Mouse (Mus musculus) C2C12 (cell line): ENCODE results near the gene Cdh6. TPM values are rescaled to one million over a fixed set of nuclear protein-coding genes. Genes with fewer than 3 reads are reported as not detected.

Source experiments
- H3K27me3 ChIP-seq: one replicate; pipeline ENCODE4 v1.6.1; 2011; ENCODE audit not compliant: control insufficient read depth, insufficient read depth, insufficient read length
- H3K36me3 ChIP-seq: one replicate; pipeline ENCODE4 v1.6.1; 2011; ENCODE audit not compliant: control insufficient read depth, insufficient read depth
- H3K4me3 ChIP-seq: one replicate; pipeline ENCODE4 v1.5.1; 2011; ENCODE audit warnings: mild to moderate bottlenecking, control low read depth; ENCODE audit not compliant: poor library complexity, insufficient read depth, severe bottlenecking
- H3K79me2 ChIP-seq: one replicate; pipeline ENCODE4 v1.6.1; 2011; ENCODE audit not compliant: control insufficient read depth, insufficient read depth
- H3K79me3 ChIP-seq: one replicate; pipeline ENCODE4 v1.6.1; 2011; ENCODE audit warnings: low read depth, control low read depth
- H3ac ChIP-seq: one replicate; pipeline ENCODE3; 2011; ENCODE audit warnings: low read depth; ENCODE audit not compliant: control insufficient read depth, insufficient read length
- CEBPB ChIP-seq: IDR thresholded peaks from one replicate; pipeline ENCODE4 v1.6.1; 2011; ENCODE audit warnings: low read depth, mild to moderate bottlenecking, control low read depth, moderate library complexity
- CTCF ChIP-seq: IDR thresholded peaks from one replicate; pipeline ENCODE4 v1.5.1; 2011; ENCODE audit not compliant: control insufficient read depth, insufficient read depth, insufficient read length
- FOSL1 ChIP-seq: IDR thresholded peaks from one replicate; pipeline ENCODE4 v1.8.0; 2011; ENCODE audit warnings: mild to moderate bottlenecking, low read length; ENCODE audit not compliant: poor library complexity, insufficient read depth, severe bottlenecking
- MAX ChIP-seq: IDR thresholded peaks from one replicate; pipeline ENCODE4 v1.6.1; 2011; ENCODE audit warnings: mild to moderate bottlenecking, control low read depth
- MYOD1 ChIP-seq: IDR thresholded peaks from one replicate; pipeline ENCODE4 v1.6.1; 2011; ENCODE audit warnings: low read depth; ENCODE audit not compliant: control insufficient read depth, insufficient read length
- MYOG ChIP-seq: IDR thresholded peaks from one replicate; pipeline ENCODE4 v1.6.1; 2011; ENCODE audit not compliant: control insufficient read depth, insufficient read length; ENCODE audit errors: extremely low read depth
- USF1 ChIP-seq: IDR thresholded peaks from one replicate; pipeline ENCODE4 v1.6.1; 2011; ENCODE audit warnings: low read depth, mild to moderate bottlenecking, control low read depth, moderate library complexity
- polyA plus RNA-seq: library from polyadenylated mRNA; unstranded; fragments of >200 nt; fragmentation: generic; extraction: Trizol; gene quantifications from one replicate; pipeline ENCODE4 v1.2.1, GENCODE M21; 2012; ENCODE audit warnings: missing spikeins

Gene Cdh6
- polyA plus RNA-seq, 1 experiment, result under 0.01 TPM

DNA sequence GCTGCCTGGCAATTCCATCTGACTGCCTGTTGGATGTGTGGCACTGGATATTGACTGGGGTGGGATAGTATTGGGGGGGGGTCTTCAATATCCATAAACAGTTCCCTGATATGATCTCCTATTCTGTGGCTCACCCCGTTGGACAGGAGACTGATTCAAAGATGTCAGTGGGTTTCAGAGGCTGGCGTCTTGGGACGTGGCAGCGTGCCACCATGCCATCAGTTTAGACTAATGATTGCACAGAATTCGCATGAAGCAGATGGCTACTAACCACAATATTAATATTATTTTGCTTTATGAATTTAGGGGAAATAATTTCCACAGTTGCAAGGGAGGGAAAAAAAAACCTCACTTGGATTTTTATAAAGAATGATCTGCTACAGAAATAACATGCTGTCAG, 10.2 kb upstream of the Cdh6 start:
- TF ChIP-seq MYOD1 (no peak), MAX (no peak), FOSL1 (no peak), USF1 (no peak), CTCF (no peak), MYOG (no peak), CEBPB (no peak)
- no peak overlapping the region for H3ac ChIP-seq
- no peaks in the 10 kb centered on the region for H3K36me3 ChIP-seq
- no peaks in the 10 kb centered on the region for H3K27me3 ChIP-seq
- H3K4me3 ChIP-seq, result no peak overlapping the region
- H3K79me3 ChIP-seq, result no peaks in the 10 kb centered on the region
- H3K79me2 ChIP-seq, result no peaks in the 10 kb centered on the region

DNA sequence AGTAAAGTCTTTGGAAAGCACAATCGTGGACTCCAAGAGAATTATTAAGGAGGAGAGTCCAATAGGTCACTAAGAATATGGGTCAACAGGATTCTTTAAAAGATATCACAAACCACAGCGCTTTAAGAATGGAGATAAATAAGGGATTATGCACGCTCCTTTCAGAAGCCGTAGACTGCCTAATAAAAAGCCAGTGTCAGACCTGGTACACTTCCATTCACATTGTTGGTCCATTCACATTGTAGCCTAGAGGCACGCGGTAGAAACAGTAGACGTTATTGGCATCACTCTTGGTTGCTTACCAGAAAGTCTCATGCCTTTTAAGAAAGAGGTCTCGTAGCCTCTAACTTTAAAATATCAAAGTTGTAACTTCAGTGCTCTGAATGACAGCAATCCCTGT, 8.0 kb upstream of the Cdh6 start:
- Histone ChIP-seq H3K36me3 (no peaks in the 10 kb centered on the region), H3ac (no peak overlapping the region)
- TF ChIP-seq CTCF, result no peak
- no peak for TF ChIP-seq MYOG
- TF ChIP-seq FOSL1, result no peak
- no peak for TF ChIP-seq CEBPB
- no peak for TF ChIP-seq USF1
- TF ChIP-seq MYOD1, result no peak
- no peak for TF ChIP-seq MAX

DNA sequence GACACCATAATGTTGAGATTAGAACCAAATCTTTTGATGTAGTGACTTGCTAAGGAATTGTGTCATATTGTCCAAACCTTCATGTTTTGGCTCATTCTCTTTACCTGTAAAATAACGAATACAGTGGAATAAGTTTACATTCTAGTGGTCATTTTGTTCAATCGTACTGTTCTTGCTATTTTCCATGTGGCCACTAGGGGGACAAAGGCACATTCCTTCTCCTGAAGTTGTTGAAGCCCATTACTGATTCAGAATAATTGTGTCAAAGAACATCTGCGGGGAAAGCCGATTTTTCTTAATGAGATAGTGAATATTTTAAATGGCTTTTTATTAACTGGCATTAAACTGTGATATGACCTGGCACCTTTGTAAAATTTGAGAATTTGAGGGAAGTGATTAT, 7.5 kb upstream of the Cdh6 start:
- no peak overlapping the region for H3ac ChIP-seq
- H3K79me3 ChIP-seq, result no peaks in the 10 kb centered on the region
- no peaks in the 10 kb centered on the region for H3K27me3 ChIP-seq
- TF ChIP-seq MAX, result no peak
- no peak for TF ChIP-seq CEBPB
- no peak for TF ChIP-seq MYOG
- TF ChIP-seq CTCF, result no peak
- no peak for TF ChIP-seq USF1
- no peak for TF ChIP-seq MYOD1
- no peak for TF ChIP-seq FOSL1
- H3K36me3 ChIP-seq, result no peaks in the 10 kb centered on the region
- H3K79me2 ChIP-seq, result no peaks in the 10 kb centered on the region
- no peak overlapping the region for H3K4me3 ChIP-seq

More for the DNA sequence above, 8.0 kb upstream of the Cdh6 start:
- Histone ChIP-seq H3K4me3 (no peak overlapping the region), H3K27me3 (no peaks in the 10 kb centered on the region), H3K79me2 (no peaks in the 10 kb centered on the region), H3K79me3 (no peaks in the 10 kb centered on the region)

DNA sequence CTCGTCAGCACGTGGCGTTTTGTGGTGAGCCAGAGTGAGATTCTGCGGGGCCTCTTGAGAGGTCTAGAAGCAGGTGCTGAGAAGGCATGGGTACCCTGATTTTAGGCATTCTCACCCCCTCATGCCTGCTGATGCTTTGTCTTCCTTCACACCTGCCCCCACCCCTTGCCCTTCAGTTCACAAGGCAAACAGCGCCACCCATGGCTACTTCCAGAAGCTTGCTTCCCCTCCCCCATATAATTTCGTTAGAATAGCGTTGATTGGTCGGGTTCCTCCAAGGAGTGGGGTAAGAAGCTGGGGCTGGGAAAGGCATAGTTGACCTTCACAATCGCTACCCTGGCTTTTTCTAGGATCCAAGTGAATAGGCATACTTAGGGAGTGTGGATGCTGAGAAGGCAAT, 2.5 kb upstream of the Cdh6 start:
- Histone ChIP-seq H3K27me3 (peaks cover 20% of the 10 kb centered on the region), H3K79me2 (no peaks in the 10 kb centered on the region), H3K36me3 (no peaks in the 10 kb centered on the region), H3ac (no peak overlapping the region), H3K79me3 (no peaks in the 10 kb centered on the region), H3K4me3 (no peak overlapping the region)
- TF ChIP-seq MAX (no peak), MYOD1 (no peak), MYOG (no peak), CTCF (no peak), USF1 (no peak), CEBPB (no peak), FOSL1 (no peak)

DNA sequence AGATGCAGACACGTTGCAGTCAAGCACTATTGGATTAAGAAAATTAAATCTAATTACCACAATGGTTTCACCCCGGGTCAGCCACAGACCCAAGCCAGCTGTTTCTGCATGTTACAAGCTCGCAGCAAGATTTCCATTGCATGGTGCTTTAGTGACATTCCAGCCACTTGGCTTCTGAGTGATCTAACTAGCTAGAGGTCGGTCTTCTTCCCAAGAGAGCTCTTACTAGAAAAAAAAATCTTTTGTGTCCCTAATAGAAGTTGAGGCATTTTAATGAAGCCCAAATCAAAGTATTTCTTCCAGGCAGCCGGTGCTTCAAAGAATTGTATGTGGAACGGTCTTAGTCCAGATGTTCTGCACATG, 1.1 kb upstream of the Cdh6 start:
- TF ChIP-seq MAX (no peak), CEBPB (no peak), CTCF (no peak)
- Histone ChIP-seq H3K79me3 (no peaks in the 10 kb centered on the region), H3K4me3 (no peak overlapping the region), H3ac (no peak overlapping the region), H3K79me2 (no peaks in the 10 kb centered on the region), H3K27me3 (peaks cover 20% of the 10 kb centered on the region), H3K36me3 (no peaks in the 10 kb centered on the region)

DNA sequence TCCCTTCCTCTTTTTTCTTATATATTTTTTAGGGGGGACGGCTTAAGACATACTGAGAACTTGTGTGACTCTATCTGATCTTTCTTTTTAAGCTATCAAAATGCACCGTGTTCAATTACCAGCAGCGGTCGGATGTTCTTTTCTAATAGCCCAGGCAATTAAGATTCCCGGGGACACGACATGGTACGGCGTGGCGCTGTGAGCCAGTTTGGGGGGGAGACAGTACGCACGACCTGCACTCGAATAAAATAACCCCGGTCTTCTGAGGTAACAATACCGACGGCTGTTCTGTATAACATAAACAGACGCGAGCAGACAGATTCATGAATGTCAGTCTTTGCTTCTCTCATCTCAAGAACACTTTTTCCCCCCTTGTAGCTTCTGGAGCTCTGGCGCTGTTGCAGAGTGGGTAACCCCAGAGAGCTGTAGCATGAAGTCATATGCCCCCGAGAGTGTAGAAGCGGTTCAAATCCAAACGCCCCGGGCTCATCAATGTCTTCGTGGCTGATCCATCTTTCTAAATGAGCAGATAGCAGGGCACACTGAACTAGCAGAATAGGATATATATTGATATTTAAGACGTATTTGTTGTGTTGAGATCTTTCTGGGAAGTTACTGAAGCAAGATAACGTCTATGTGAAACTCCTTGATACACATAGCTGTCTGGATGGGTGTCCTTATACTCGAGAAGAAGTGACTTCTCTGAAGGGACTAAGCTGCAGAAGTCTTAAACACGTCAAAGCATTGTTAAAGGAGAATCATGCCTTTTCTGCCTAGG, 554 bp upstream of the Cdh6 start:
- no peak overlapping the region for H3ac ChIP-seq
- H3K4me3 ChIP-seq, result no peak overlapping the region
- no peaks in the 10 kb centered on the region for H3K79me3 ChIP-seq
- H3K27me3 ChIP-seq, result peaks cover 20% of the 10 kb centered on the region
- TF ChIP-seq USF1, result no peak
- no peak for TF ChIP-seq MYOD1
- no peak for TF ChIP-seq CEBPB
- no peak for TF ChIP-seq FOSL1
- TF ChIP-seq MYOG, result no peak
- TF ChIP-seq MAX, result no peak
- no peak for TF ChIP-seq CTCF
- no peaks in the 10 kb centered on the region for H3K79me2 ChIP-seq
- no peaks in the 10 kb centered on the region for H3K36me3 ChIP-seq
